Mouse (Mus musculus) heart, embryonic 14.5 days (tissue): ENCODE measurements around the gene Slc12a7. TPM values are rescaled to one million over a fixed set of nuclear protein-coding genes. Genes with fewer than 3 reads are reported as not detected.

ENCODE experiments used
- ATAC-seq: fragments of 200-750 bp; cut with Nextera tagmentation; 2 replicates; pipeline ENCODE4 v1.8.0; 2017; ENCODE audit warnings: low read depth, moderate TSS enrichment; ENCODE audit not compliant: insufficient number of reproducible peaks, insufficient read depth, low FRiP score
- H3K27ac ChIP-seq, 2 experiments: fragments of 200-500 bp in 1 of 2; fragments of 300-500 bp in 1 of 2; sonication (generic) in 1 of 2; replicated peaks in 1 of 2; 2 replicates each; pipeline ENCODE4 v1.5.1; 2012 to 2014; ENCODE audit warnings: low read depth in 2 of 2, low read length in 2 of 2, control low read depth in 1 of 2, mild to moderate bottlenecking in 1 of 2, mixed read lengths in 1 of 2; ENCODE audit not compliant: control insufficient read depth in 1 of 2, insufficient read depth in 1 of 2
- H3K27me3 ChIP-seq: fragments of 300-500 bp; sonication (generic); 2 replicates; pipeline ENCODE4 v1.6.1; 2014; ENCODE audit warnings: mild to moderate bottlenecking, low read length, control low read depth; ENCODE audit not compliant: control insufficient read depth, insufficient read depth
- H3K36me3 ChIP-seq: fragments of 300-500 bp; sonication (generic); 2 replicates; pipeline ENCODE4 v1.6.1; 2014; ENCODE audit warnings: mild to moderate bottlenecking, control low read depth, low read length, mixed read lengths; ENCODE audit not compliant: control insufficient read depth, insufficient read depth
- H3K4me1 ChIP-seq, 2 experiments: fragments of 200-500 bp in 1 of 2; fragments of 300-500 bp in 1 of 2; sonication (generic) in 1 of 2; 2 replicates each; pipeline ENCODE4 v1.6.1; 2012 to 2014; ENCODE audit warnings: low read length in 2 of 2, control low read depth in 1 of 2, mixed read lengths in 1 of 2; ENCODE audit not compliant: control insufficient read depth in 2 of 2, insufficient read depth in 2 of 2
- H3K4me2 ChIP-seq: fragments of 300-500 bp; sonication (generic); 2 replicates; pipeline ENCODE4 v1.6.1; 2014; ENCODE audit warnings: mild to moderate bottlenecking, low read length
- H3K4me3 ChIP-seq, 2 experiments: fragments of 200-500 bp in 1 of 2; fragments of 300-500 bp in 1 of 2; sonication (generic) in 1 of 2; 2 replicates each; pipeline ENCODE4 v1.5.1; 2012 to 2014; ENCODE audit warnings: low read length in 2 of 2, mild to moderate bottlenecking in 2 of 2, control low read depth in 1 of 2, low read depth in 1 of 2, moderate library complexity in 1 of 2; ENCODE audit not compliant: control insufficient read depth in 1 of 2, insufficient read depth in 1 of 2
- H3K9ac ChIP-seq: fragments of 300-500 bp; sonication (generic); 2 replicates; pipeline ENCODE4 v1.6.1; 2014; ENCODE audit warnings: mild to moderate bottlenecking, low read length
- H3K9me3 ChIP-seq: fragments of 300-500 bp; sonication (generic); 2 replicates; pipeline ENCODE4 v1.6.1; 2016; ENCODE audit warnings: low read length, control low read depth; ENCODE audit not compliant: control insufficient read depth
- WGBS: fragments of 180-500 bp; shearing (Covaris S2); extraction: QIAGEN DNeasy Blood & Tissue Kit; methylation state at CpG from one replicate; pipeline ENCODE4 v1.1.7; 2014; 5-methylcytosine and 5-hydroxymethylcytosine counted together
- polyA plus RNA-seq: library from polyadenylated mRNA; unstranded; fragments of >200 nt; fragmentation: Nextera tagmentation; extraction: Ambion mirVana; gene quantifications from 2 replicates; pipeline ENCODE4 v1.2.1, GENCODE M21; 2014

Gene Slc12a7
- polyA plus RNA-seq, 1 experiment from 2014 or later: 39.4 TPM

GRCm38 (mm10) chr13:73818921-73819320 lies 86.0 kb downstream of the Slc12a7 start:
- no peaks in the 10 kb centered on the region for H3K27me3 ChIP-seq
- H3K36me3 ChIP-seq: peaks cover 33% of the 10 kb centered on the region
- no peak for ATAC-seq
- no peak overlapping the region for H3K4me3 ChIP-seq
- H3K9ac ChIP-seq: no peak overlapping the region
- no peak overlapping the region; a peak in 1 of 4 replicates for H3K27ac ChIP-seq
- H3K4me2 ChIP-seq: no peak overlapping the region
- 0 out of 4 replicates have a peak, but pooled peaks cover 0 to 3% of the 10 kb centered on the region in 2 experiments for H3K4me1 ChIP-seq
- WGBS: 55% methylated on average over 3 of the region's 3 CpGs
- H3K9me3 ChIP-seq: no peaks in the 10 kb centered on the region

GRCm38 (mm10) chr13:73821251-73821650 lies 88.4 kb downstream of the Slc12a7 start:
- Histone ChIP-seq H3K36me3 (peaks cover 10% of the 10 kb centered on the region), H3K27me3 (no peaks in the 10 kb centered on the region), H3K9ac (no peak overlapping the region), H3K4me1 (0 out of 4 replicates have a peak, but pooled peaks cover 0 to 3% of the 10 kb centered on the region in 2 experiments), H3K4me2 (no peak overlapping the region), H3K27ac (no peak overlapping the region), H3K9me3 (no peaks in the 10 kb centered on the region), H3K4me3 (no peak overlapping the region)
- no peak for ATAC-seq
- 84% methylated on average over 7 of the region's 7 CpGs for WGBS

GRCm38 (mm10) chr13:73822187-73822800 lies 89.4 kb downstream of the Slc12a7 start:
- no peak for ATAC-seq
- no peak overlapping the region for H3K4me3 ChIP-seq
- H3K36me3 ChIP-seq: peaks cover 6% of the 10 kb centered on the region; the same call in 1 of the 2 replicates
- WGBS: 55% methylated on average over 4 of the region's 4 CpGs
- no peak overlapping the region for H3K9ac ChIP-seq
- no peaks in the 10 kb centered on the region for H3K9me3 ChIP-seq
- H3K4me1 ChIP-seq: 0 out of 4 replicates have a peak, but pooled peaks cover 0 to 3% of the 10 kb centered on the region in 2 experiments
- H3K27me3 ChIP-seq: no peaks in the 10 kb centered on the region
- no peak overlapping the region for H3K4me2 ChIP-seq
- no peak overlapping the region for H3K27ac ChIP-seq

- Histone ChIP-seq H3K27ac (no peak overlapping the region), H3K9me3 (no peaks in the 10 kb centered on the region), H3K27me3 (no peaks in the 10 kb centered on the region), H3K36me3 (peaks cover 1% of the 10 kb centered on the region; the same call in 1 of the 2 replicates), H3K4me3 (no peak overlapping the region), H3K4me1 (no peaks in the 10 kb centered on the region), H3K4me2 (no peak overlapping the region), H3K9ac (no peak overlapping the region)
- 81% methylated on average over 6 of the region's 6 CpGs for WGBS
- ATAC-seq: no peak
Measured at GRCm38 (mm10) chr13:73823711-73824110, 90.8 kb downstream of the Slc12a7 start.

GRCm38 (mm10) chr13:73827243-73827642 lies 94.3 kb downstream of the Slc12a7 start:
- H3K4me2 ChIP-seq: no peak overlapping the region
- ATAC-seq: no peak

GRCm38 (mm10) chr13:73831486-73831885 lies 98.6 kb downstream of the Slc12a7 start:
- H3K27ac ChIP-seq: no peak overlapping the region
- peaks cover 7 to 8% of the 10 kb centered on the region in 2 experiments for H3K4me1 ChIP-seq
- H3K9me3 ChIP-seq: no peaks in the 10 kb centered on the region
- ATAC-seq: no peak
- 3% methylated on average over 2 of the region's 2 CpGs for WGBS
- H3K27me3 ChIP-seq: no peaks in the 10 kb centered on the region
- no peak overlapping the region for H3K9ac ChIP-seq
- no peak overlapping the region for H3K4me2 ChIP-seq
- H3K36me3 ChIP-seq: no peaks in the 10 kb centered on the region
- no peak overlapping the region for H3K4me3 ChIP-seq

More at GRCm38 (mm10) chr13:73827243-73827642, 94.3 kb downstream of the Slc12a7 start:
- Histone ChIP-seq H3K27ac (no peak overlapping the region), H3K4me1 (no peaks in the 10 kb centered on the region), H3K27me3 (no peaks in the 10 kb centered on the region), H3K9me3 (no peaks in the 10 kb centered on the region), H3K9ac (no peak overlapping the region), H3K36me3 (no peaks in the 10 kb centered on the region; the same call in 1 of the 2 replicates), H3K4me3 (no peak overlapping the region)
- WGBS: 78% methylated on average over 8 of the region's 8 CpGs

- Histone ChIP-seq H3K27ac (no peak overlapping the region), H3K4me3 (no peak overlapping the region), H3K9me3 (no peaks in the 10 kb centered on the region), H3K27me3 (no peaks in the 10 kb centered on the region), H3K4me1 (peaks cover 9 to 21% of the 10 kb centered on the region in 2 experiments), H3K36me3 (no peaks in the 10 kb centered on the region), H3K9ac (no peak overlapping the region), H3K4me2 (no peak overlapping the region)
- no peak for ATAC-seq
- WGBS: 77% methylated on average over 12 of the region's 12 CpGs
Measured at GRCm38 (mm10) chr13:73833809-73834208, 100.9 kb downstream of the Slc12a7 start.

- no peak for ATAC-seq
- H3K9me3 ChIP-seq: no peaks in the 10 kb centered on the region
- H3K9ac ChIP-seq: no peak overlapping the region
- H3K27me3 ChIP-seq: no peaks in the 10 kb centered on the region
- H3K27ac ChIP-seq: peak overlapping the region in 1 of 2 experiments; percentile 16; a peak in 1 of 4 replicates
- H3K4me3 ChIP-seq: no peak overlapping the region
- no peak overlapping the region for H3K4me2 ChIP-seq
- peaks cover 11 to 21% of the 10 kb centered on the region in 2 experiments for H3K4me1 ChIP-seq
- 36% methylated on average over 4 of the region's 4 CpGs for WGBS
- no peaks in the 10 kb centered on the region for H3K36me3 ChIP-seq
Measured at GRCm38 (mm10) chr13:73835791-73836190, 102.9 kb downstream of the Slc12a7 start.
